Mouse (Mus musculus) kidney, adult 2 months (tissue): ENCODE data around the gene Plac9b.
"Not testable (repeated sequence)": the region's sequence is repeated elsewhere in the genome, so short reads cannot be mapped to it uniquely, and the experiment has no call there.

ENCODE experiments used
- CTCF ChIP-seq: fragments of 200-500 bp; conservative IDR thresholded peaks from 2 replicates; pipeline ENCODE4 v1.5.1; 2011; ENCODE audit warnings: low read depth, mild to moderate bottlenecking, control low read depth, low read length, moderate library complexity, mixed read lengths; ENCODE audit not compliant: insufficient read depth, insufficient read length
- POLR2A ChIP-seq: fragments of 200-500 bp; IDR thresholded peaks from one replicate; pipeline ENCODE4 v1.6.1; 2011; ENCODE audit warnings: low read depth, low read length, control low read depth

DNA sequence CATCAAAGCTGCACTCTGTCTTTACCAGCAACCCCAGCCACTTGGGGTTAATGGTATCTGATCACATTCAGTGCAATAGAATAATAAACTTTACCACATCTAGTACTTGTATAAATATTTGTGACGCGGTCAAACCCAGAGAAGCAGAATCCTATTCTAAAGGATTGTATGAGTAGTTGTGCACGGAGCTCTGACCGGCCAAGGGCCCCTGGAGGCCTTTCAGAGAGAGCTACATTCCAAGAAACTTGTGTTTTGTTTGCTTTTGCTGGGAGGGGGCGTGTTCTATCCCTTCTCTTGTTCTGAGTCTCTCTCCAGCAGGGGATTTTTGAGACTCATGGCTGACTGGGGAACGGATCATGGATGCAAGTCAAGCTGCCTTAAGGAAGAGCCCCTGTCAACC lies 7.3 kb downstream of the Plac9b start:
- TF ChIP-seq CTCF, POLR2A: not testable (repeated sequence)
